Mouse (Mus musculus) layer of hippocampus, adult 6 months (tissue): ENCODE measurements around the gene Grb10. TPM values are rescaled to one million over a fixed set of nuclear protein-coding genes. Genes with fewer than 3 reads are reported as not detected.

Experiments used
- long read RNA-seq, 2 experiments: library from polyadenylated mRNA; unstranded; transcript quantifications; one replicate each; pipeline ENCODE4 v2.0.0; 2019 to 2020
- polyA plus RNA-seq: library from polyadenylated mRNA; unstranded; fragments of <200 nt; fragmentation: Nextera tagmentation; gene quantifications from 2 replicates; pipeline ENCODE4 v1.2.3, GENCODE M21; 2021

The Grb10 gene
- polyA plus RNA-seq, result 8.9 and 9.4 TPM in 2 replicates
- long read RNA-seq, experiment 1, partial matches to known transcripts, result 2 of 8 reads
- long read RNA-seq, experiment 1, other reads (novel, unspliced or antisense), result 6 of 8 reads
- long read RNA-seq, experiment 2, full-length matches to known transcripts, result 6 of 46 reads
- long read RNA-seq, experiment 2, partial matches to known transcripts, result 3 of 46 reads
- long read RNA-seq, experiment 2, other reads (novel, unspliced or antisense), result 37 of 46 reads

DNA sequence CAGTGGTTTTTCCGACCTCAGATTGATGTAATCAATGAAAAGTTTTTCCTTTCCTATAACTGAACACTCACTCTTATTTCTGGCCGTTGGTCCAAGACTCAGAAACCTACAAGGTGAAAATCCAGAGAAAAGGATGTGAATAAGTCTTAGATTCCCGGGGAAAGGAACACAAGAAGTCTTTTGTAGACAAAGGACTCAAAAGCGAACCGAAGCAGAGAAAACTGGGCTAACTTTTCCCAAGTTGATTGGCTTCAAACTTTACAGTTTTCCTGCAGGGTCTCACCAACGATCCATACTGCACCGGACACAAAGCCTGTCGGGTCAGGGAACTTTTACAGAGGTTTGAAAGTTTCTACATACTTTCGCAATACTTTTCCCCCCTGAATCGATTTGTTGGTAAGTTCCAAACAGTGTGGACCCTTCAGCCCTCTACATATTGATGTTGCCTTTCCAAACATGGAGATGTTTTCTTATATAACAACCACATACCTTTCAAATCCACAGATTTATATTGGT, at the start of gene Grb10:
TSS of gene Grb10 (minus strand) at position 214 of the 516 bp plus-strand sequence.

DNA sequence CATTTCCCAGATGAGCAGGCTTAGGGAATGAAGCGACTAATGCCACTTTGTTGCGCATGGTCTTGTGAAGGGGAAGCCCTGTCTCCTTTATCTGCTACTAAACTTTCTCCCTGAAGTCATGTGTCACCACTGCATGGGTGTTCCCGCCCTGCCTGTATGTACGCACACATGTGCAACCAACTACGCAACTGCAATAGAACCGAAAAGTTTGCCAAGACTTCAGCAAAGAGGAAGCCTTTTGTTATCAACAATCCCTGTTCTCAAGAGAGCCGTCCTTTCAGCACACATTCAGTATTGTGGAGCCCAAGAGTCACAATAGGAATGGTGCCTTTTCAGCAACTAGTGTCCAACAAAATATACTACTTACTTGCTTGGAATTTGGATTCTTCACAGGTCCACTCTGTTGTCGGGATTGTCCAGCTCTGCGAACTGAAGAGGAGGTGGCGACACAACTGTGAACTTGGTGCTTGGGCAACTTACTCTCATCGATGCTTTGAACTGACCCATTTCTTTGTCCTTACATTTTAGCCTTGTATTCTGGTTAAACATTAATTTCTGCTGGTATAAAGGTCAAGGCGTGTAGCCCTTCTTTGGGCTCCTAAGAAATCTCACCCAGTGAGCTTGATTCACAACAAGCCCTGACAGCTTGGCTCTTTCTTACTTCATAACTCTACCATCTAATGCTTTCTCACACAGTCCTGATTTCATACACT, 140.7 kb downstream of the Grb10 start, which contains the start of gene Ddc:
TSS of gene Ddc (minus strand) at position 500 of the 713 bp plus-strand sequence.

Other genes starting within 250 kb of the Grb10 start
- gene Fignl1, start 229.7 kb downstream of the Grb10 start, polyA plus RNA-seq, result 0.89 and 0.98 TPM in 2 replicates
- 5.3 and 6.6 TPM in 2 replicates for gene Ddc, start 140.5 kb downstream of the Grb10 start, polyA plus RNA-seq